Mouse (Mus musculus) ES-E14 (cell line): ENCODE measurements around the gene Olfr9.

Source experiments
- CHD2 ChIP-seq: IDR thresholded peaks from 2 replicates; pipeline ENCODE4 v1.6.1; 2014; ENCODE audit warnings: mild to moderate bottlenecking, low read depth, low read length, inconsistent platforms
- HCFC1 ChIP-seq: IDR thresholded peaks from 2 replicates; pipeline ENCODE4 v1.6.1; 2012; ENCODE audit warnings: low read length, inconsistent platforms, borderline replicate concordance; ENCODE audit not compliant: insufficient read depth

DNA sequence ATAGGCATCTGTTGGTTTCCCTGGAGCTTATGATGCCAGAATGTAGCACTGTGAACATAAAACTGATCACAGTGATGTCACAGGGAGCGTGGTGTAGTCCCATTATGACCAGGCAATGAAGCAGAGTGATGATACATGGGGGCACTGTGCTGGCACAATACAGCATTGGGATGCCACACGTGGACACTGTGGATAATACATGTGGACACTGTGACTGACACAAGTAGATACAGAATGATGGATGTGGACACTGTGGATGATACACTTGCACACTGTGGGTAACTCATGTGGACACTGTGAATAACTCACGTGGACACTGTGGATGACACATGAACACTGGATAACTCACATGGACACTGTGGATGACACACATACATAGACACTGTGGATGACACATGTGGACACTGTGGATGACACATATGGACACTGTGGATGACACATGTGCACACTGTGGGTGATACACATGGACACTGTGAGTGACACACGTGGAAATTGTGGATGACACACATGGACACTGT is 7.4 kb downstream of the Olfr9 start:
- no peak for TF ChIP-seq HCFC1
- TF ChIP-seq CHD2, result no peak
